Mouse (Mus musculus) midbrain, embryonic 14.5 days (tissue): ENCODE measurements at regions not wholly inside any gene's neighbourhood (a gene's known extent, or its start where the extent isn't known, plus 50 kb on each side); places are given as distances from the start of the nearest gene placed in this dataset.

ENCODE experiments used
- ATAC-seq: fragments of 200-750 bp; cut with Nextera tagmentation; 2 replicates; pipeline ENCODE4 v1.8.0; 2017; ENCODE audit warnings: moderate number of reproducible peaks, moderate library complexity; ENCODE audit not compliant: low FRiP score, low TSS enrichment
- DNase-seq: peaks from one replicate; pipeline ENCODE4 v3.0.0-alpha.2; 2015
- H3K27ac ChIP-seq: fragments of 300-500 bp; sonication (generic); replicated peaks from 2 replicates; pipeline ENCODE4 v1.5.1; 2014; ENCODE audit warnings: mild to moderate bottlenecking, low read depth, low read length, moderate library complexity
- H3K27me3 ChIP-seq: fragments of 300-500 bp; sonication (generic); 2 replicates; pipeline ENCODE4 v1.6.1; 2014; ENCODE audit warnings: low read length, control low read depth, mixed read lengths; ENCODE audit not compliant: control insufficient read depth, insufficient read depth
- H3K36me3 ChIP-seq: fragments of 300-500 bp; sonication (generic); 2 replicates; pipeline ENCODE4 v1.6.1; 2014; ENCODE audit warnings: low read length, control low read depth; ENCODE audit not compliant: control insufficient read depth, insufficient read depth
- H3K4me1 ChIP-seq: fragments of 300-500 bp; sonication (generic); 2 replicates; pipeline ENCODE4 v1.6.1; 2014; ENCODE audit warnings: mild to moderate bottlenecking, antibody characterized with exemption, low read length, control low read depth; ENCODE audit not compliant: control insufficient read depth, insufficient read depth
- H3K4me2 ChIP-seq: fragments of 300-500 bp; sonication (generic); 2 replicates; pipeline ENCODE4 v1.6.1; 2014; ENCODE audit warnings: mild to moderate bottlenecking, low read length, moderate library complexity
- H3K4me3 ChIP-seq: fragments of 300-500 bp; sonication (generic); replicated peaks from 2 replicates; pipeline ENCODE4 v1.5.1; 2014; ENCODE audit warnings: low read depth, low read length
- H3K9ac ChIP-seq: fragments of 300-500 bp; sonication (generic); replicated peaks from 2 replicates; pipeline ENCODE4 v1.6.1; 2014; ENCODE audit warnings: mild to moderate bottlenecking, low read length, moderate library complexity
- H3K9me3 ChIP-seq: fragments of 300-500 bp; sonication (generic); 2 replicates; pipeline ENCODE4 v1.6.1; 2016; ENCODE audit warnings: low read length, control low read depth, mixed read lengths; ENCODE audit not compliant: control insufficient read depth
- WGBS: fragments of 180-500 bp; shearing (Covaris S2); extraction: QIAGEN DNeasy Blood & Tissue Kit; methylation state at CpG from one replicate; pipeline ENCODE4 v1.1.7; 2014; 5-methylcytosine and 5-hydroxymethylcytosine counted together

DNA sequence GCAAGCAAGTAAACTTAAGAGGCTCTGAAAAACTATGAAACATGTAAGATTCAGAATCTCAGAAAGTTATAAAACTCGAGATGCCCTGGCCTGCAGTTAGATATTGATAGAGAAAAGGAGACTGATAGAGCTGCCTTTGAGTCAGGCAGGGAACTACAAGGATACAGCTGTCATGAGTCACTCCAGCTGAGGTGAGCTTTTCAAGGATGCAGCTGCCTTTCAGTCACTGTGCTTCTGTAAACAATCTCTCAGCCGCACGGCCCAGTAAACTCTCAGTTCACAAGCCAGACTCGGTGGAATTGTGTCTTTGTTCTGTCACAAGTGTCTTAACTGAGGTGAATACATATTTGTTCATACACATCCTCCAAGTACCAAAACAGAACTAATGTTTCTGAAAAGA lies 334.9 kb upstream of the Rsrc1 start:
- Histone ChIP-seq H3K9me3 (no peaks in the 10 kb centered on the region), H3K27ac (no peak overlapping the region), H3K4me1 (0 out of 2 replicates have a peak, but pooled peaks cover 3% of the 10 kb centered on the region), H3K4me3 (no peak overlapping the region), H3K4me2 (no peak overlapping the region), H3K27me3 (no peaks in the 10 kb centered on the region), H3K9ac (no peak overlapping the region), H3K36me3 (no peaks in the 10 kb centered on the region)
- DNase-seq (no peak), ATAC-seq (no peak)
- 41% methylated on average over 4 of the region's 4 CpGs for WGBS

DNA sequence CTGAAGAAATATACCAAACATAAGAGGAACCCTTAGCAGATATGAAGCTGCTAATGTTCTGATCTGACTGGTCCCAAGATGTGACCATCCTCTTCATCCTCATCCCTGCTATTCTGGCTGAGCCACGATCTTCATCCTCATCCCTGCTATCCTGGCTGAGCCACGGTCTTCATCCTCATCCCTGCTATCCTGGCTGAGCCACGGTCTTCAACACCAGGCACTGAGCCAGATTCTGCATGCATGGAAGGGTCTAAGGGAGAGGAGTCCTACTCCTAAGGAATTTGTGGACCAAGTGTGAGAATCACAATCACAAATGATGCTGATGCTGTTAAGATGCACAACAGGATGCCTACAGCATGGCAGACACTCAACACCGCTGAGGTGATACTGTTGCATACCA lies 331.9 kb upstream of the Rsrc1 start:
- Histone ChIP-seq H3K36me3 (no peaks in the 10 kb centered on the region), H3K4me1 (0 out of 2 replicates have a peak, but pooled peaks cover 3% of the 10 kb centered on the region), H3K4me3 (no peak overlapping the region), H3K9me3 (no peaks in the 10 kb centered on the region), H3K4me2 (no peak overlapping the region), H3K27ac (no peak overlapping the region), H3K27me3 (no peaks in the 10 kb centered on the region), H3K9ac (no peak overlapping the region)
- 88% methylated on average over 4 of the region's 4 CpGs for WGBS
- DNase-seq (no peak), ATAC-seq (no peak)

DNA sequence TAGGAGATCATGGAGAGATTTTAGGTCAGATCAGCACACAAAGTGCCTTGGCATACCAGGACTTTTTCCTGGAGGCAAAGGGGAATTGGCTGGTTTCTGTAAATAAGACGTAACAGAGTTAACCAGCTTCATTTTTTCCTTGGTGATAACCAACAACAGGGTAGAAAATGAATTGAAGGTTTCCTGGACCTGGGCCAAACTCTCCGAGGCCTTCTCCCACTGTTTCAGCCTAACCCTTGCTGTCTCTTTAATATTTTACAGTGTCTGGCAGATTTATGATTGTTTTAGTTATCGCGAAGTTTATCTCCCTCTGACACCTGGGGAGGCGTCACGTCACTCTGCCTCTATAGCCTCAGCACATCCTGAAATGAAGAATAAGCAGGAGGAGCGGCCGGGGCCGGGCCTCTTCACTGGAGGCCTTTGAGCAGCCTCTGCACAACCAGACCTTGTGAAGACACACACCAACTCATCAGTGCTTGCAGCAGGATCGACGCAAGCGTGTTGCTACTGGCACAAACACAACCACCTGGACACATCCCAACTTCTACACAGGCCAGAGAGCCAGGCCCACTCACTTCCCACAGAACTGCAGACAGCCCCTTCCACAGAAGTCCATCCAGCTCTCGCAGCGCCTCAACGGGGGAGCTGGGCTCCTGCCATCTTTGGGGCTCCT lies 331.0 kb upstream of the Rsrc1 start:
- no peak overlapping the region for H3K4me3 ChIP-seq
- H3K27ac ChIP-seq, result no peak overlapping the region
- 0 out of 2 replicates have a peak, but pooled peaks cover 3% of the 10 kb centered on the region for H3K4me1 ChIP-seq
- 86% methylated on average over 15 of the region's 15 CpGs for WGBS
- H3K9me3 ChIP-seq, result no peaks in the 10 kb centered on the region
- H3K36me3 ChIP-seq, result no peaks in the 10 kb centered on the region
- no peak overlapping the region for H3K4me2 ChIP-seq
- H3K9ac ChIP-seq, result no peak overlapping the region
- H3K27me3 ChIP-seq, result no peaks in the 10 kb centered on the region
- no peak for ATAC-seq
- DNase-seq, result peak; percentile 34

- peak; percentile 11 for DNase-seq
- Histone ChIP-seq H3K4me3 (no peak overlapping the region), H3K27me3 (no peaks in the 10 kb centered on the region), H3K9ac (no peak overlapping the region), H3K36me3 (no peaks in the 10 kb centered on the region), H3K27ac (no peak overlapping the region), H3K4me2 (no peak overlapping the region), H3K9me3 (no peaks in the 10 kb centered on the region), H3K4me1 (0 out of 2 replicates have a peak, but pooled peaks cover 3% of the 10 kb centered on the region)
- 58% methylated on average over 16 of the region's 16 CpGs for WGBS
- ATAC-seq, result no peak
These were observed 330.3 kb upstream of the Rsrc1 start for GRCm38 (mm10) chr3:66650749-66651472.

- Histone ChIP-seq H3K9ac (no peak overlapping the region), H3K27me3 (no peaks in the 10 kb centered on the region), H3K4me1 (0 out of 2 replicates have a peak, but pooled peaks cover 3% of the 10 kb centered on the region), H3K27ac (no peak overlapping the region), H3K4me2 (no peak overlapping the region), H3K36me3 (no peaks in the 10 kb centered on the region), H3K4me3 (no peak overlapping the region), H3K9me3 (no peaks in the 10 kb centered on the region)
- no peak for DNase-seq
- no peak for ATAC-seq
- WGBS, result 89% methylated on average over 7 of the region's 7 CpGs
These were observed 328.9 kb upstream of the Rsrc1 start for GRCm38 (mm10) chr3:66652139-66652846.

GRCm38 (mm10) chr3:66653961-66654360 lies 327.2 kb upstream of the Rsrc1 start:
- H3K36me3 ChIP-seq, result no peaks in the 10 kb centered on the region
- no peak overlapping the region for H3K4me3 ChIP-seq
- no peak overlapping the region for H3K27ac ChIP-seq
- H3K4me2 ChIP-seq, result no peak overlapping the region
- 0 out of 2 replicates have a peak, but pooled peaks cover 3% of the 10 kb centered on the region for H3K4me1 ChIP-seq
- H3K27me3 ChIP-seq, result no peaks in the 10 kb centered on the region
- no peak overlapping the region for H3K9ac ChIP-seq
- H3K9me3 ChIP-seq, result no peaks in the 10 kb centered on the region
- ATAC-seq (no peak), DNase-seq (no peak)
- WGBS, result 71% methylated on average over 2 of the region's 2 CpGs

DNA sequence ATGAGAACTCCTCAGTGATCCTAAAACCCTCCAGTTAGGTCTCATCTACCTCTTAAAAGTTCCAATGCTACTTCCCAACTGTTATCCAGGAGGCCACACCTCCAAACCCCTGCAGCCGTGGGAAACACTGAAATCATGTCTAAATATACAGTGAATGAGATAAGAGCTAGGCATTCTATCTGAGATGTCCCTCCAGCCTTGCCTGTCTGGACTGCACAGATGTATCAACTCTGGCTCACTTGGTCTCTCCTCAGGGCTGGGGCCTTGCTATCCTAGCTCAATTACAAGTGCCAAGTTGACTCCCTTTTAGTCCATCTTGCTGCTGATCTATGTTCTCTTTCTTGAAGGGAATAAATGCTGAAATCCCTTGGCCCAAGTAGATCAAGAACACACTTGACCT lies 326.3 kb upstream of the Rsrc1 start:
- Histone ChIP-seq H3K9ac (no peak overlapping the region), H3K4me2 (no peak overlapping the region), H3K4me3 (no peak overlapping the region), H3K27me3 (no peaks in the 10 kb centered on the region), H3K27ac (no peak overlapping the region), H3K9me3 (no peaks in the 10 kb centered on the region), H3K36me3 (no peaks in the 10 kb centered on the region), H3K4me1 (0 out of 2 replicates have a peak, but pooled peaks cover 3% of the 10 kb centered on the region)
- ATAC-seq, result no peak
- 68% methylated on average over 1 of the region's 1 CpGs for WGBS
- no peak for DNase-seq

- H3K36me3 ChIP-seq, result no peaks in the 10 kb centered on the region
- DNase-seq (no peak), ATAC-seq (no peak)
- no peaks in the 10 kb centered on the region for H3K27me3 ChIP-seq
- WGBS, result 91% methylated on average over 5 of the region's 5 CpGs
- H3K9me3 ChIP-seq, result no peaks in the 10 kb centered on the region
- no peak overlapping the region for H3K4me3 ChIP-seq
- H3K27ac ChIP-seq, result no peak overlapping the region
- H3K4me2 ChIP-seq, result no peak overlapping the region
- H3K9ac ChIP-seq, result no peak overlapping the region
- no peaks in the 10 kb centered on the region for H3K4me1 ChIP-seq
These were observed 324.7 kb upstream of the Rsrc1 start for GRCm38 (mm10) chr3:66656458-66656857.
